In genomic region chr13:113640944-113641597, GRCm38 (mm10) we compare ENCODE assay signal across 9 mouse cellular contexts. TPM values are rescaled to one million over a fixed set of nuclear protein-coding genes. Genes with fewer than 3 reads are reported as not detected.
DNase-seq lines count a peak whose midpoint lies in the region; ATAC-seq and TF ChIP-seq lines count a peak whose summit lies in the region.
"Had no signal": no experiment of that assay in that cellular context is flagged by ENCODE, and none has a peak within 500 bp of the region (broad histone marks: within the 10 kb centered on the region; RNA-seq: fewer than 3 reads in every experiment).

No protein-coding gene starts in this region.

- WGBS in intestine, postnatal 0 days = 76% methylated on average over 11 of the region's 11 CpGs
- WGBS in intestine, embryonic 15.5 days = 84% methylated on average over 11 of the region's 11 CpGs

- no peak overlapping the region for H3K4me2 ChIP-seq in intestine, postnatal 0 days (replicated peaks; ENCODE audit: low read depth)
- H3K4me2 ChIP-seq in intestine, embryonic 15.5 days (replicated peaks) = no peak overlapping the region

- no peak for TF ChIP-seq POLR2A in testis, adult 2 months (IDR thresholded peaks at IDR 0.05; ENCODE audit: control insufficient read depth, low read depth, low read length)

- no peaks in the 10 kb centered on the region for H3K4me1 ChIP-seq in intestine, postnatal 0 days (replicated peaks; ENCODE audit: control insufficient read depth, insufficient read depth, low read length)
- H3K4me1 ChIP-seq in intestine, embryonic 15.5 days (replicated peaks) = no peaks in the 10 kb centered on the region
- 0 out of 2 replicates have a peak, but pooled peaks cover 2% of the 10 kb centered on the region for H3K4me1 ChIP-seq in testis, adult 2 months (ENCODE audit: control insufficient read depth, insufficient read depth, low read length)

- intact Hi-C loops in gastrocnemius, postnatal 14 days (cut with DNase I; ENCODE audit: low total_unique reads) = no loop called here

- DNase-seq in testis, postnatal 10 days (ENCODE audit: low spot score) = no peak
- peak; percentile 26 for DNase-seq in gastrocnemius, postnatal 14 days
- DNase-seq in adrenal gland, postnatal 4 days (ENCODE audit: low spot score in 2 of 2) = no peak
- no peak for DNase-seq in thymus, adult 18-20 months
- DNase-seq: lung, adult 18-20 months had no signal

- no peaks in the 10 kb centered on the region for H3K9me3 ChIP-seq in intestine, postnatal 0 days (ENCODE audit: control insufficient read depth)
- H3K9me3 ChIP-seq in intestine, embryonic 15.5 days = no peaks in the 10 kb centered on the region

- no peak overlapping the region for H3K9ac ChIP-seq in intestine, postnatal 0 days (ENCODE audit: low read depth, low read length)
- H3K9ac ChIP-seq in intestine, embryonic 15.5 days = no peak overlapping the region

- no peak for ATAC-seq in intestine, postnatal 0 days
- ATAC-seq in intestine, embryonic 15.5 days = no peak

- peak; percentile 60 for TF ChIP-seq CTCF in intestine, postnatal 0 days (IDR thresholded peaks at IDR 0.05; ENCODE audit: low read depth)
- TF ChIP-seq CTCF in testis, adult 2 months (IDR thresholded peaks at IDR 0.05; ENCODE audit: control insufficient read depth, insufficient read depth, insufficient replicate concordance, low read depth, low read length) = peak; percentile 23; the same call in 1 of the 2 replicates

- H3K36me3 ChIP-seq in intestine, postnatal 0 days (ENCODE audit: control insufficient read depth, insufficient read depth) = no peaks in the 10 kb centered on the region
- H3K36me3 ChIP-seq in intestine, embryonic 15.5 days = no peaks in the 10 kb centered on the region
- no peaks in the 10 kb centered on the region for H3K36me3 ChIP-seq in testis, adult 2 months (ENCODE audit: control insufficient read depth, insufficient read depth, low read length)

- H3K27ac ChIP-seq in intestine, postnatal 0 days (ENCODE audit: low read depth, low read length) = no peak overlapping the region
- no peak overlapping the region for H3K27ac ChIP-seq in intestine, embryonic 15.5 days
- no peak overlapping the region for H3K27ac ChIP-seq in testis, adult 2 months (ENCODE audit: control insufficient read depth, insufficient read depth, low read depth, low read length)

- H3K4me3 ChIP-seq in intestine, postnatal 0 days (ENCODE audit: low read depth, low read length) = no peak overlapping the region
- no peak overlapping the region for H3K4me3 ChIP-seq in intestine, embryonic 15.5 days (replicated peaks)
- H3K4me3 ChIP-seq in testis, adult 2 months (ENCODE audit: control insufficient read depth, low read depth, low read length) = no peak overlapping the region

- no peaks in the 10 kb centered on the region for H3K27me3 ChIP-seq in intestine, postnatal 0 days (replicated peaks; ENCODE audit: control insufficient read depth, insufficient read depth, low read length)
- no peaks in the 10 kb centered on the region for H3K27me3 ChIP-seq in intestine, embryonic 15.5 days (replicated peaks)
- no peaks in the 10 kb centered on the region for H3K27me3 ChIP-seq in testis, adult 2 months (ENCODE audit: control insufficient read depth, insufficient read depth, low read length)

RNA-seq across cellular contexts. Expression of gene Hspb3, which starts 22.4 kb away (rescaled TPM):
- polyA plus RNA-seq in intestine, postnatal 0 days (2015; fragmentation: Nextera tagmentation; extraction: Ambion mirVana) = 0.25 TPM in 1 of 2 replicates, not detected in the other
- not detected in 2 replicates for polyA plus RNA-seq in intestine, embryonic 15.5 days (2015; fragmentation: Nextera tagmentation; extraction: Ambion mirVana)
- not detected in 2 replicates for polyA plus RNA-seq in testis, adult 2 months (2012; rRNA removed)
- 10 to 100 TPM; 58.1 to 83.0 TPM for total RNA-seq in gastrocnemius, postnatal 14 days (2021)
- total RNA-seq in adrenal gland, postnatal 4 days (2021) = 1 to 10 TPM in 1 of 2 experiments, under 1 TPM in 1; 0.92 to 1.8 TPM
- total RNA-seq: granulocyte monocyte progenitor cell, adult 5-6 weeks had no signal

RNA-seq across cellular contexts. Expression of gene Snx18, which starts 22.7 kb away (rescaled TPM):
- 13.2 and 13.7 TPM in 2 replicates for polyA plus RNA-seq in intestine, postnatal 0 days (2015; fragmentation: Nextera tagmentation; extraction: Ambion mirVana)
- 18.1 and 20.3 TPM in 2 replicates for polyA plus RNA-seq in intestine, embryonic 15.5 days (2015; fragmentation: Nextera tagmentation; extraction: Ambion mirVana)
- polyA plus RNA-seq in testis, adult 2 months (2012; rRNA removed) = 2.0 and 2.6 TPM in 2 replicates
- 10 to 100 TPM; 14.1 to 18.5 TPM for total RNA-seq in gastrocnemius, postnatal 14 days (2021)
- 10 to 100 TPM; 34.6 to 34.8 TPM for total RNA-seq in adrenal gland, postnatal 4 days (2021)
